Mouse (Mus musculus) embryo, embryonic 11 days (tissue): ENCODE data around the gene Arl10.
"Not testable (repeated sequence)": the region's sequence is repeated elsewhere in the genome, so short reads cannot be mapped to it uniquely, and the experiment has no call there.

Experiments
- DNase-seq: peaks from one replicate; pipeline ENCODE4 v3.0.0-alpha.2; 2015

Arl10 gene

DNA sequence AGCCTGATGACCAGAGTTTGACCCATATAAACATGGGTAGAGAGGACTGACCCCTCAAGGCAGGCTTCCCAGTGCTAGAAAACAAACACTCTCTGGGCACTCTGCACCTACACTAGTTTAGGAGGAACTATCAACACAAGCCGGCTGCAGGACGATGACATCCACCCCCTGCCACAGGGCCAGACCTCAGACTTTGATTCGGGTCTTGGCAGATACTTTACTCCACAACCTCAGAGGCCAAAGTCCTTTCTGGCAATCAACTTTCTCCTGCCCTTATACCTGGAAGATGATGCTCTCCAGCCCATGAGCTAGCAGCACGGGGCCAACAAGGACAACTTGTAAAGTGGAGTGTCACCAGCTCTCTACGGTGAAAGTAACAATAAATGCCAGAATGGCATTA, 8.0 kb downstream of the Arl10 start:
- no peak for DNase-seq

- DNase-seq, result no peak
Measured at GRCm38 (mm10) chr13:54585831-54586230, 11.0 kb downstream of the Arl10 start.

DNA sequence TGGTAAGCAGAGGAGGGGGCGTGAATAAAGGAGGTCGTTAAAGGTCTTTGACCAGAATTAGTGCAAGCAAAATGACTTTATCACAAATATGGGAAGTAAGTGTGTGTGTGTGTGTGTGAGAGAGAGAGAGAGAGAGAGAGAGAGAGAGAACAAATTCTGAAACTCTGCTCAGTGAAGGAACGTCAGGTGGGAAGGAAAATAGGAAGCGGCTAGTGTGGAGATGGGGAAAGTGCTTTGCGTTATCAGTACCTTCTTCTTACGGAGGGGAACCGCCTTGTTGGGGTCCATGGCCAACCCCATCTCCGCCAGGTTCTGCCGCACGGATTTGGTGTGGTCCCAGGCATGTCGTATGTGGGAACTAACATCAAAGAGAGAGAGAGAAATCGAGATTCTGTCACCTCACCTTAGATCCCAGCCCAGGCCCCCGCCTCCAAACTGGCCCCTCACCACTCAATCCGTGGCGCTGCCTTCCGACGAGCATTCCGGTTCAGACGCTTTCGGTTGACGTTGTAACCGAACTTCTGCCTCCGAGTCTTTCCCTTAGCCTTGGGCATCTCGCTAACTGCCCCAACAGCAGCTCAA, 14.7 kb downstream of the Arl10 start:
- no peak for DNase-seq

GRCm38 (mm10) chr13:54589996-54590951, 15.5 kb downstream of the Arl10 start, which contains the start of the genes Nop16 and Higd2a:
TSS of gene Nop16 (minus strand) at chr13:54590090.
TSS of gene Higd2a (plus strand) at chr13:54590207.
- DNase-seq, result peak; percentile 99

GRCm38 (mm10) chr13:54591776-54592356, 17.1 kb downstream of the Arl10 start:
- no peak for DNase-seq

DNA sequence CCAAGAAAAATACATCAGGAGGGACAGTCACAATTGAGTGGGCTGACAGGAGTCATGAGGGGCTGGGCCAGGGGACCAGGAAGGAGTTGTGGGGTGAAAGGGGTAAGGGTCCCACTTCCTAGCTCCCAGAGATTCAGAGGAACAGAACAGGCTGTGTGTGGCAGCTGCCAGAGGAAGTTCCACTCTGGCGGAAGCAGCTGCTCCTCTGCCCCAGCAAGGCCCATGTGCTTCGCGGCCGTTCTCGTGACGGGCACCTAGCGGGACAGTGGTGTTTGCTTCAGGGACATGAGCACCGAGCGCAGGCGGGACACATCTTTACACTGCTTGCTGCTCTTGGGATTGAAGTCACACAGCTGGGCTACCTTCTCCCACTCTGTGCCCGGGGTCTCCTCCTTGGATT, 18.8 kb downstream of the Arl10 start:
- DNase-seq, result no peak

GRCm38 (mm10) chr13:54596107-54596690, 21.4 kb downstream of the Arl10 start:
- DNase-seq, result no peak

GRCm38 (mm10) chr13:54596870-54597269, 22.1 kb downstream of the Arl10 start:
- DNase-seq, result no peak

GRCm38 (mm10) chr13:54598622-54599143, 23.9 kb downstream of the Arl10 start:
- no peak for DNase-seq

- DNase-seq, result no peak
Measured at GRCm38 (mm10) chr13:54602639-54603111, 27.9 kb downstream of the Arl10 start.

- DNase-seq, result no peak
Measured at GRCm38 (mm10) chr13:54603501-54603900, 28.7 kb downstream of the Arl10 start.

DNA sequence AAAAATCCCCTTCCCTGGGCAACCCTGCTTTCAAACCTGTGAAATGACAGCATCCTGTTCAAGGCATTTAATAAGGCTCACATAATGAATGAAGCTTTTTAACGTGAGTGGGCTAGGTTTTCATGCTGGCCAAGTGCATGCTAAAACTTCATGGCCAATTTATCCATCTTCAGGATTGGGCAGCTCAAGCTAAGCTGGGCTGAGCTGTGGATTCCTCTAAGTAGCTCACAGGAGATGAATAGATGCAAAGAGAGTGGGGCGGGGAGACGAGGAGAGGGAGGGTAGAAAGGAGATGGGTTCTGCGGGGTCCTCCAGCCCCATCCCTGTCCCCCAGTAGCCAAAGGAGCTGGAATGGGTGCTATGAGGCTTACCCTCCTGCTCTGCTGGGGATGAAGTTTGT, 29.4 kb downstream of the Arl10 start:
- DNase-seq, result no peak

- no peak for DNase-seq
Measured at GRCm38 (mm10) chr13:54605426-54605825, 30.6 kb downstream of the Arl10 start.

DNA sequence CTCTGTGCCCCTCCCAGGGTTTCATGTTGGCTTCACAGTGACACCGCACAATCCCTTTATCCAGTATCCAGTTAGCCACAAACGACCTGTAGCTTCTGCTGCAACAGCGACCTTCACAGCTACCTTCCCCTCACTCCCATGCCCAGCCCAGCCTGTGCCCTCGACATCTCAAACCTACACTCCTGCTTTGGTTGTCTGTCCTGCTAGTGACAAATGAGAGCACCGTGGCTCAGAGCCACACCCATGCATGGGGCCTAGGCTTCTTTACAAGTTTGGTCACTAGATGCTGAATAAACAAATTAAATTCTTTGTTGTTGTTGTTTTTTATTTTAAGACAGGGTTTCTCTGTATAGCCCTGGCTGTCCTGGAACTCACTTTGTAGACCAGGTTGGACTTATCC, 32.4 kb downstream of the Arl10 start:
- DNase-seq, result no peak

DNA sequence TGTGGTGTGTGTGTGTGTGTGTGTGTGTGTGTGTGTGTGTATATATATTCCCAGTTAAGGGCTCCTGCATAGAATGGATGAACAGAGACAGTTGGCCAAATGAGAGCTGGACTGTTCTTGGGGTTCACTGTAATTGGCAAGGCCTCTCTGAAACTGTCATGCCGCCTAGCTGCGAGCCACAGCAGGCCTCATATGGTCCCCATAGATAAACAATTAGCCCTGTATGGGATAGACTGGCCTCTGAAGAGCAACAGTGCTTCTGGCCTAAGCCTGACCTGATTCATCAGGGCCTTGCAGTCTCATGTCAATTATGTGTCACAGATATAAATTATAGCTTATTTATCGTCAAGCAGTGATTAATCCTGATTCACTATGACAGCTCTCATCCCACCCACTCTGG, 33.2 kb downstream of the Arl10 start:
- no peak for DNase-seq

DNA sequence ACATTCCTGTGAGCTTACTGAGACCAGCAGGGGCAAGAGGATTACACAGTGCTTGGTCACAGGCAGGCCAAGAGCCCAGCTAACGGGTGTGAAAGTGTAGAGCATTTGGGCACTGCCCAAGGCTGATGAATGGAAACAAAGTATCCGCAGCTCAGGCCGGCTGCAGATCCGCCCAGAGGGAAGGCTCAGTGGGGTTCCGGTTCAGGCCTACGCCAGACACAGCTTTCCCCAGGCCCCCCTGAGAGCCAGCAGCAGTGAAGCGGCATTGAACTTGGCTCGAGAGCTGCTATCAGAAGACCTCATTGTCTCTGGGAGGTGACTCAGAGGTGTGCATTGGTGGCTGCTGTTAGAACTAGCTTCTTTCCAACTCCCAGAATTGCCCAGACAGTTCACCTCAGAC, 33.9 kb downstream of the Arl10 start:
- no peak for DNase-seq

DNA sequence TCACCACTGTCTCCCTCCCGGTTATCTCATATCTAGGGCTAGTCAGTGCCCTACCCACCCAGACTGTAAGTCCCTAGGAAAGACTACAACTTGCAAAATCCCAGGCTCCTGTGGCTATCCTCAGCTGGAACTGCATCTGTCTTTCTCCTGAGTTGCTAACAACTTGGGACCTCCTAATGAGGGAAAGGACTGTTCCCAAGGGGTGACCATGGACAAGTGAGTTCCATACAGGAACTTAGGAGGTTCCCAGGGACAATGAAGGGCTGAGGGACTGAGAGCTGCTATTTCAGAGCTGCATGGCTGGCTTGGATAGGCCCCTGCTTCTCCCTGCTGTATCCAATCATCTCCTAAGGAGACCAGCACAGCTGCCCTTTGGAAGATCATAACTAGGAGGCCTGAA, 34.5 kb downstream of the Arl10 start:
- no peak for DNase-seq

- no peak for DNase-seq
Measured at GRCm38 (mm10) chr13:54610613-54610971, 35.8 kb downstream of the Arl10 start.

DNA sequence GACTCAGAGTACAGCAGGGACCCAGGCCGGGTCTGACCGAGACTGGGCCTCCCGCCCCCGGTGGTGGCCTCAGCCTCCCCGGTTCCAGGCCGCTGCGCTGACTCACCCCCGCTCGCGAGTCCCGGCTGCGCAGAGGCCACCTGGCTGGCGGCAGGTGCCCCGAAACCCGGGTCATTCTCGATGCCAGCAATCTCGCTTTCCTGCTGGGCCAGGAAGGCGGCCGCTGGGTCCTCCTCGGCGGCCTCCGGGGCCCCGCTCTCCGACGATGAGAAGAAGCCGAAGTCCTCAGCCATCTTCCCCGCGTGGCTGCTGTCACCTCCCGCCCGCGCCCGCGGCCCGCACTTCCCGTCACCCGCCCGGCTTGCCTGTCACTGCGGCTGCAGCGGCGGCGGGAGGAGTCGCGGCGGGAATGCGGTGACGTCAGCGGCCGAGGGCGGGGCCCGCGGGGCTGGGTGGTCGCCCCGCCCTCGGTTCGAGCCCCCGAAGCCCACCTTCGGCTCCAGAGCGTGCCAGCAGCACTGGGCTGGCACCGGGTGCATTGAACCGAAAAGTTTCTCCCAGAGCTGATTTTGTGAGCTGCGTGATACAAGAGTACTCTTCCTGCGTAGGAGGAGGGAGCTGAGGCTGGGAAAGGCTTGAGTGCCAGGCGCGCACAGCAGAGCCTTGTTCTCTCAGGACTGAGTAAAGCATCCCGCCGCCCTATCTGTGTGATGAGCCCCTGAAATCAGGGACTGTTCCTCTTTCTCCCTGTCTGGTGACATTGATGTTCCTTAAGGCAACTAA, 36.3 kb downstream of the Arl10 start, which contains the start of gene Cltb:
Cltb (minus strand) TSS at position 373 of the 783 bp plus-strand sequence.
- DNase-seq, result peak; percentile 88

DNA sequence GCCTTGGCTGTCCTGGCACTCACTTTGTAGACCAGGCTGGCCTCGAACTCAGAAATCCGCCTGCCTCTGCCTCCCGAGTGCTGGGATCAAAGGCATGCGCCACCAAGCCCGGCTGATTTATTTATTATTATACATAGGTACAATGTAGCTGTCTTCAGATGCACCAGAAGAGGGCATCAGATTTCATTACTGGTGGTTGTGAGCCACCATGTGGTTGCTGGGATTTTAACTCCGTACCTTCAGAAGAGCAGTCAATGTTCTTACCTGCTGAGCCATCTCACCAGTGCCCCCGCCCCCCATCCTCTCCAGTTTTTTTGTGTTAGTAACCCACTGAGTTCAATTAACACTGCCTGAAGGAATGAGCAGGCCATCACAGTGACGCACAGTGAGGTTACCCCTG, 38.3 kb downstream of the Arl10 start:
- DNase-seq, result not testable (repeated sequence)

DNA sequence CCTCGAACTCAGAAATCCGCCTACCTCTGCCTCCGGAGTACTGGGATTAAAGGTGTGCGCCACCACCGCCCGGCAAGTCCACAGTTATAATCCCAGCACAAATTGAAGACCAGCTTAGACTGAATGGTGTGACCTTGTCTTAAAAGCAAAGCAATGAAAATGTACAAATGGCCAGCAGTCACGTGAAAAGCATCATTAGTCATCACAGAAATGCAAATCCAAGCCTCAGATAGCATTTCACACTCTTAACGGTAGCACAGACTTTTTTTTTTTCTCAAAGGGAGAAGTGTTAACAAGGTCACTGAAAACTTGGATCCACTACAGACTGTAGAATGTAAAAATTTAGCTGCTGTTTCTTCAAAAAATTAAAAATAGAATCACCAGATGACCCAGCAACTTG, 41.5 kb downstream of the Arl10 start:
- DNase-seq, result no peak

DNA sequence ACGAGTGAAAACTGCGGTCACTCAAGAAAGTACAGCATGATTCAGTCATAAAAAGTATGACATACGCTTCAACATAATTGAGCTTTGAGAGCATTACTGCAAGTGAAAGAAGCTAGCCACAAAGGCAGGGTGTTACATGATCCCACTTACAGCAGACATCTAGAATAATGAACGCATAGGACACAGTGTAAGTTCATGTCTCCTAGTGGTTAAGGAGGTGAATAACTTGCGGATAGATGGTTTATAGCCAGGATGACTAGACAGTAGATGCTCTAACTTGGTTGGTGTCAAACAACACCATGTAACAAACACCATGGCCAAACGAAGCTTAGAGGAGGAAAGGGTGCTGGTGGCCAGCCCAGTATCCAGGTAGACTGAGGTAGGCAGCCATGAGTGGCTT, 42.2 kb downstream of the Arl10 start:
- no peak for DNase-seq
